Mouse (Mus musculus): ENCODE data around the gene Pemt.

Pemt gene

DNA sequence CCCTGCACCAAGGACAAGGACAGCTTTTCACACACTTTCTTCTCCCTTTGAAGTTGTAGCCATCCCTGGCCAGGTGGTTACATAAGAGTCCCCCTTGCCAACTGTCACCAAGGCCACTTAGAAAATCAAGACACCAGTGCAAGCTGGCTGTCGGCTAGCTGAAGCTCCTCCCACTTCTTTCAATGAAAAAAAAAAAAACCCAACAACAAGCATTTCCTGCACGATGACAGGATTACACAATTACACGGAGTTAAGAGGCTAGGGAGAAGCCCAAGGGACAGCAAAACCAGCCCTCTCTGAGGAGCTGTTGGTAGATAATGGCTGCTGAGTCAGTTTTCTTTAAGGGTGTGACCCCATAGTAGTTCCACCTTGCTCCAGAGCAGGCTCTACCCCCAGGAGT is 104.9 kb downstream of the Pemt start:
- DNase-seq = no peak

DNA sequence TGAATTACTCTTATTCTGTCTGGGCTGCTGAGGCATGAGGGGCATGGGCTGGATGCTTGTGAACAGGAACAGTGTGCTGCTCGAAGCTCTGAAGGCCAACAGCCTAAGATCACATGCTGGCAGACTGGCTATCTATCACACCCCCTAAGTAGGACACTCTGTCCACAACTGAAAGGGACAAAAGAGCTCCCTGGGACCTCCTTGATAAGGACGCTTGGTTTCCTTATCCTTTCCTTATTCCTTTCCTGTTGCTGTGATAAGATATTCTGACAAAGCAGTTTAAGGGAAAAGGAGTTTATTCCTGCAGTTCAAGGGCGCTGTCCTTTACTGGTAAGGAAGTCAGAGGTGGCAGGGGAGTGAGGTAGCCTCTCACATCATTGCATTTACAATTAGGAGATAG is 105.6 kb downstream of the Pemt start:
- no peak for DNase-seq

DNA sequence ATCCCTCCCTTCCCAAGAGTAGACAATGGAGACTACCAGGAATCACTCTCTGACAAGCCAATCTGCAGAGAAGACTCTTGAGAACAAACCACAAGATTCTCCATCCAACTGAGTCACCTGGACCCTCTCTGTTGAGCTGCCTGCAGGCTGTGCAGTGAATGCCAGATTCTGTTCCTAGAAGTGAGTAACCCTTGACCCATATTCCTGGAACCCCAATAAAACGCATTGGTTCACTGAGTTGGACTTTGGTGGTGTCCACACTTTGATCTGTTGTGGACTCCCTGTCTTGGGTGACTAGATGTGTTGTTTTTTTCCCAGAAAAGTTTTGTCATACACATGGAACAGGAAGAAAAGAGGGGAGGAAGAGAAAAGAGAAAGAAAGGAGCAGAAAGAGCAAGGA is 106.5 kb downstream of the Pemt start:
- DNase-seq = no peak

DNA sequence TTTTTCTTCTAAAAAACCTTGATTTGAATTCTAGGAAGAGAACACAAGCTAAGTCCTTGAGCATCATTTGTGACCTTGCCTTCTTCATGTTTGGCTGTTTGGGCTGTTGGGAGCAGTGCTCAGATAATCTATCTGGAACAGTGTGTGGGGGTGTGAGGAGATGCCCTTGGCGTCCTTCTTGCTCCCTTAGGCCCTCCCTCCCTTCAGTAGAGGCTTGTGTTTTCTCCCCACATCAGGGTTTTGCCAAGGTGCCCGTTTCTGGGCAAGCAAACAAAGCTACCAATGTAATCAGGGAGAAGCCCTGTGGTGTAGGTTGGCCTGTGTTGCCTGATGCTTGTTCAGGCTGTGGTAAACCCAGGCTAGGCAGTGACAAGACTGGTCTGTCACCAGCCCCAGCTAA is 108.7 kb downstream of the Pemt start:
- no peak for DNase-seq

DNA sequence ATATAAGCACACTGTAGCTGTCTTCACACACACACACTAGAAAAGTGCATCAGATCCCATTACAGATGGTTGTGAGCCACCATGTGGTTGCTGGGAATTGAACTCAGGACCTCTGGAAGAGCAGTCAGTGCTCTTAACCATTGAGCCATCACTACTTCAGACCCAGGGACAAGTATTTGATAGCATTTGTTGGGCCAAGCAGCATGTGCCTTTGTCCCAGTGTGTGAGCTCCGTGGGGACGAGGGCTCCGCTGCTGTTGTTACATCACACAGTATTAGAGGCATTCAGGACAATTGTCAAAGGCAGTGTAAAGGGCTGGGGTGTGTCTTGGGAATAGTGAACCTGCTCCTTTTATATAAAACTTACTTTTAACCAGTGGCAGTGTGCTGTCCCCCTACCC is 109.3 kb downstream of the Pemt start:
- DNase-seq = no peak

DNA sequence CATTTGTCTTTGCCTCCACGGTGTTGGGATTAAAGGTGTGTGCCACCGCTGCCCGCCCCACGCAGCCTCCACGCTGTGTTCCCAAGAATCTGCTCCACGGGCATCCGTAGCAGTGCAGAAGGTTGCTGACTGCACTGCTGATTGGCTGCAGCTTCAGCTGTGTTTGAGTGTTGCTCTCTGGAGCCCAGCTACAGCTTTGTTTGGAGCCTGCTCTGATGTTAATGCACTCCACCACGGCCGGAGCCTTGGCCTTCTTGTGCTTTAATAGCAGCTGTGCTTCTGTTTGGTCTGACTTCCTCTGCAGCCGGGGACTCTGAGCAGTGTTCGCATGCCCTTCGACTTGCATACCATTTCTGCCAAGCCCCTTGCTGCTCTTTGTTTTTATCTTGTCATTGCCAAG is 112.3 kb downstream of the Pemt start:
- DNase-seq = no peak

DNA sequence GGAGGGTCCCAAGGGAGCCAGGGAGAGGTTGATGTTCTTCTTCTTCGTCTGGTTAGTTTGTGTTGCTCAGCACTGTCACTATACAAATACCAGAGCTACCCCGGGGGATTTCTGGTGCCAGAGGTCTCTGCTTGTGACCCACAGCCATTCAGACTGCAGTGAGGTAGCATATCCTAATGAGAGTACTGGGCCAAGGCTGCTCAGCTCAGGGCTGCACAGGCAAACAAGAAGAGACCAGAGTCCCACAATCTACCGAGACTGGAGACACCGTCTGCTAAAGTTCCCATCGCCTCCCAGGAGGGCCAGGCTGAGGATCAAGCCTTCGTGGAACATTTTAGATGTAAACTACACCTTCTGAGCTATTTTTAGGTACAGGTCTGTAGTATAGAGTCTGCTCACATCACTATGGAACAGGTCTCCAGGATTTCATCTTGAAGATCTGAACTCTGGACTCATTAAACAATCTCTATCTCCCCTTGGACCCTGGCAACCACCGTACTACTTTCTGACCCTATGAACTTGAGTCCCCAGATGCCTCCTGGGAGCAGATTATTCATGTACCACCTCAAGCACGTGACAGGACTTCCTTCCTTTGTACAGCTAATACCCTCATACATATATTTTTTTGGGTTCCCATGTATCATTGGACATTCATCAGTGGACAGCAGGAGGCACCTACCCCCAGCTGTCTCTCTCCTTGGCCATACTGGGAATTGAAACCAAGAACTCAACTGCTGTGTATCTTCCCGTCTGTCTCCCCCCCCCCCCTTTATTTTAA is 113.5 kb downstream of the Pemt start:
- DNase-seq = no peak

DNA sequence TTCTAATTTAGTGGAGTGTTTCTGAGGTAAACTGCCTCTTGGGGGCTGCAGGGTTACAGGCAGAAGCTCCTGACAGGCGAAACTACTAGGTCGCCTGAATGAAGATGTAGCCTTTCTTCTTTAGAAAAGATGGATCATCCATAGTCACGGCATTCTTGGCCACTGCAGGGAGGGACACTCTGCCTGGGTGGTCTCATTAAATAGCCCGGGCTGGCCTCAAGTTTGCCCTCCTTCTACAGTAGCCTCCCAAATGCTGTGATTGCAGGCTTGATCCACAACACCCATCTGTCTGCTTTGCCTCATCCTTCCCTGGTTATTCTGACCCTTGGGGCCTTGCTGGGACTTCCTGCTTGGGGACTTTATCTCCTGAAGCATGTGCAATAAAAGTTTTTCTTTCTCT is 116.3 kb downstream of the Pemt start:
- DNase-seq = no peak

DNA sequence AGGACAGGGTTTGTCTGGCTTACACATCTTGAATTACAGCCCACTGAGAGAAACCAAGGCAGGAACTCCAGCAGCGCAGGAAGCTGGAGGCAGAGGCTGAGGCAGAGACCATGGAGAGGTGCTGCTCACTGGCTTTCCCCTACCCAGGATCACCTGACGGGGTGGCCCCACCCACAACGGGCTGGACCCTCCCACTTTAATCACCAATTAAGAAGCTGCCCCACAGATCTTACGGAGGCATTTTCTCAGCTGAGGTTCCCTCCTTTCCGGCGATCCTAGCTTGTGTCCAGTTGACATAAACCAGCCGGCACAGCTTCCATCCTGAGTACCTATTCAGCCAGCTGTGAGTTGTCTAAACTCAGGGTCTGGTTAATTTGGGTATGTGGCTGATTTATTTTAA is 125.0 kb downstream of the Pemt start:
- DNase-seq = no peak

Data from cerebellum, adult 8-10 months (tissue).